Mouse (Mus musculus): ENCODE data around the gene Bmp10.

- TF ChIP-seq CTCF (conservative IDR thresholded peaks at IDR 0.05; ENCODE audit: low read length): no peak
- TF ChIP-seq NANOG (IDR thresholded peaks at IDR 0.05; ENCODE audit: borderline replicate concordance, low read length): no peak
- no peak for TF ChIP-seq POU5F1 (IDR thresholded peaks at IDR 0.05; ENCODE audit: borderline replicate concordance, low read length)
Measured at GRCm38 (mm10) chr6:87455507-87455906, 26.7 kb downstream of the Bmp10 start.
